Mouse (Mus musculus): ENCODE data around the gene Hacd1. TPM values are rescaled to one million over a fixed set of nuclear protein-coding genes. Genes with fewer than 3 reads are reported as not detected.

Hacd1 gene
- total RNA-seq, 2 experiments from 2014 or later = 321 to 334 TPM

Other genes starting within 250 kb of the Hacd1 start
- 10 to 100 TPM; 23.2 to 25.3 TPM for gene Stam, start 18.0 kb upstream of the Hacd1 start, total RNA-seq (2021)
- under 1 TPM; 0.11 to 0.57 TPM for gene Tmem236, start 118.4 kb upstream of the Hacd1 start, total RNA-seq (2021)
- 10 to 100 TPM; 25.7 to 26.4 TPM for gene Mrc1, start 173.3 kb upstream of the Hacd1 start, total RNA-seq (2021)

All from gastrocnemius, postnatal 14 days (tissue).